Mouse (Mus musculus): ENCODE measurements around the gene Mbtd1. TPM values are rescaled to one million over a fixed set of nuclear protein-coding genes. Genes with fewer than 3 reads are reported as not detected.
A peak's percentile ranks its signal among the peaks of the same experiment; 100 is the strongest.

Mbtd1 gene
- total and polyA plus RNA-seq, 2 experiments: 3.0 to 14.1 TPM

DNA sequence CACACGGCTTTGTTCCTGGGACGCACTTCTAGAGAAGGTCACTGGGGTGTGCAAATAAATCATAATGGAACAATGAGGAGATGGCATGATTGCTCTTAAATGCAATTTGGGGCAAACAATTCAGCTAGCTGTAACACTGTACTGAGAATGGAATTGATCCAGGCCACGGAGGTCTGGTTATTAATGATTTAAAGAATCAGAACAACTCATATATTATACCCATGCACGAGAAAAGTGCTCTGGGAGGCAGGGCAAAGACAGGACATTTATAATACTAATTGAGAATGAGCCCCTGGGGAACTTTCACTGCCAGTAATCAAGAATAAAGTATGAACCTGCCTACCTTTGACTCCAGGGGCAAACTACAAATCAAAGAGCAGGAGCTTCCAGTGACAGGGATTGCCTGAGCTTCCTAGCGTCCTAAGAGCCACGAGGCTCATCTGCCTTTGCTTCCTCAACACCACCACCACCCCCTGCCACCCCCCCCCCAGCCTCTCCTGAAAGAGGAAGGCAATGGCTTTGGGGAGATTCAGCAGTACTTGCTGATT lies 93.9 kb downstream of the Mbtd1 start:
- no peak for DNase-seq (ENCODE audit: extremely low read depth, low read depth, low spot score)
- H3K4me1 ChIP-seq (ENCODE audit: control insufficient read depth, insufficient read depth, low read length): no peaks in the 10 kb centered on the region
- H3K27me3 ChIP-seq (ENCODE audit: control insufficient read depth, insufficient read depth, low read length): no peaks in the 10 kb centered on the region
- no peaks in the 10 kb centered on the region for H3K36me3 ChIP-seq (ENCODE audit: control insufficient read depth, insufficient read depth, low read length)
- H3K9ac ChIP-seq (ENCODE audit: low read depth, low read length): no peak overlapping the region
- no peaks in the 10 kb centered on the region for H3K79me2 ChIP-seq (ENCODE audit: control insufficient read depth, insufficient read depth, low read length)
- 31% methylated on average over 6 of the region's 6 CpGs for WGBS
- H3K27ac ChIP-seq (replicated peaks; ENCODE audit: insufficient read depth, low read depth, low read length): no peak overlapping the region
- TF ChIP-seq CTCF (IDR thresholded peaks at IDR 0.05; ENCODE audit: low read depth, low read length) (no peak), POLR2A (IDR thresholded peaks at IDR 0.05; ENCODE audit: extremely low read depth, insufficient read depth, low read length) (no peak)
- H3K4me3 ChIP-seq (ENCODE audit: insufficient read depth, low read depth, low read length): no peak overlapping the region

DNA sequence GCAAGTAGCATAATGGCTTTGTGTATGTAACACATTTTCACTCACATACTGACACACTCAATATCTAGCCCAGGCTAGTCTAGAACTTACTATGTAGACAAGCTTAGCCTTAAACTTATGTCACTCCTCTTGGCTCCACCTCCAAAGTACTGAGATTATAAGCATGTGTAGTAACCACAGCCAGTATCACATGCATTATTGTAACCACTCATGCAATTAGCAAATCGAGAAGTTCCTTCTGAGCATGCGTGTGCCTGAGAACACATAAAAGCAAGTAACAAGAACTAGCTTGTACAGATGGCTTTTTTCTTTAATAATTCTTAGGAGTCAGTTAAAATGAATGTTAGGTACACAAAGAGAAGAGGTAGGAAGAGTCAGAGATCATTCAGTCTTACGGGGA lies 99.0 kb downstream of the Mbtd1 start:
- no peak overlapping the region for H3K27ac ChIP-seq (replicated peaks; ENCODE audit: insufficient read depth, low read depth, low read length)
- H3K36me3 ChIP-seq (ENCODE audit: control insufficient read depth, insufficient read depth, low read length): no peaks in the 10 kb centered on the region
- DNase-seq (ENCODE audit: extremely low read depth, low read depth, low spot score): no peak
- TF ChIP-seq POLR2A (IDR thresholded peaks at IDR 0.05; ENCODE audit: extremely low read depth, insufficient read depth, low read length) (no peak), CTCF (IDR thresholded peaks at IDR 0.05; ENCODE audit: low read depth, low read length) (no peak)
- H3K9ac ChIP-seq (ENCODE audit: low read depth, low read length): no peak overlapping the region
- H3K79me2 ChIP-seq (ENCODE audit: control insufficient read depth, insufficient read depth, low read length): no peaks in the 10 kb centered on the region
- peaks cover 6% of the 10 kb centered on the region; the same call in 1 of the 2 replicates for H3K4me1 ChIP-seq (ENCODE audit: control insufficient read depth, insufficient read depth, low read length)
- H3K27me3 ChIP-seq (ENCODE audit: control insufficient read depth, insufficient read depth, low read length): no peaks in the 10 kb centered on the region
- no peak overlapping the region for H3K4me3 ChIP-seq (ENCODE audit: insufficient read depth, low read depth, low read length)
- 93% methylated on average over 3 of the region's 3 CpGs for WGBS

DNA sequence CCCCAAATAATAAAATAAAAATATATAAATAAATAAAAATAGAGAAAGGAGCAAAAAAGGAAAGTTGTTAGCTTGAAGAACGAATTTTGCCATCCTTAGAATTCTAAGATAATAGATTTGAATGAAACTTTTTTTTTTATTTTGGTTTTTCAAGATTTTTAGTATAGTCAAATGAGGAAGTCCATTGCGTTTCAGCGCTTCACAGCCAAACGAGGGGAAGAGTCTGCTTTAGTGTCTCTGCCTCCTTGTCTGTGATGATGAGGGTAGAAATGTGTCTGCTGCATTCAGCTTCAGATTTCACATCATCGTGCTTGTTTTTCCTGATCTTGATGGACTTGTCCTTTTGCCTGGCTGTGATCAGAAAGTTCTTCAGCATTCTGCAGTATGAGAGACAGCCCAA lies 99.6 kb downstream of the Mbtd1 start:
- TF ChIP-seq CTCF (IDR thresholded peaks at IDR 0.05; ENCODE audit: low read depth, low read length): no peak
- TF ChIP-seq POLR2A (IDR thresholded peaks at IDR 0.05; ENCODE audit: extremely low read depth, insufficient read depth, low read length): no peak
- Histone ChIP-seq H3K4me3 (ENCODE audit: insufficient read depth, low read depth, low read length) (no peak overlapping the region), H3K4me1 (ENCODE audit: control insufficient read depth, insufficient read depth, low read length) (peaks cover 6% of the 10 kb centered on the region; the same call in 1 of the 2 replicates), H3K27me3 (ENCODE audit: control insufficient read depth, insufficient read depth, low read length) (no peaks in the 10 kb centered on the region), H3K36me3 (ENCODE audit: control insufficient read depth, insufficient read depth, low read length) (no peaks in the 10 kb centered on the region), H3K79me2 (ENCODE audit: control insufficient read depth, insufficient read depth, low read length) (no peaks in the 10 kb centered on the region), H3K9ac (ENCODE audit: low read depth, low read length) (no peak overlapping the region), H3K27ac (replicated peaks; ENCODE audit: insufficient read depth, low read depth, low read length) (no peak overlapping the region)
- no peak for DNase-seq (ENCODE audit: extremely low read depth, low read depth, low spot score)
- 92% methylated on average over 5 of the region's 5 CpGs for WGBS

DNA sequence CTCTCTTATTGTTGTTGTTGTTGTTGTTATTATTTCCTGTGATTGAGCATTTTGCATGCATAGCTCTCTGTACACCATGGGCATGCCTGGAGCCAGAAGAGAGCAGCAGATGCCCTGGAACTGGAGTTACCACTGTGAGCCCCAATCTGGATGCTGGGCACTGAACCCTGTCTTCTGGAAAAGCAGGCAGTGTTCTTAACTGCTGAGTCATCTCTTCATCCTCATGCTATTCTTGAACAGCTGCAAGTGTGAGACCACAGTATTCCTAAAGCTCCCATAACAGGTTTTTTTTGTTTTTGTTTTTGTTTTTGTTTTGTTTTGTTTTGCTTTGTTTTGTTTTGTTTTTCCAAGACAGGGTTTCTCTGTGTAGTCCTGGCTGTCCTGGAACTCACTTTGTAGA lies 100.6 kb downstream of the Mbtd1 start:
- Histone ChIP-seq H3K4me3 (ENCODE audit: insufficient read depth, low read depth, low read length) (no peak overlapping the region), H3K79me2 (ENCODE audit: control insufficient read depth, insufficient read depth, low read length) (no peaks in the 10 kb centered on the region), H3K4me1 (ENCODE audit: control insufficient read depth, insufficient read depth, low read length) (peaks cover 6% of the 10 kb centered on the region; the same call in 1 of the 2 replicates), H3K36me3 (ENCODE audit: control insufficient read depth, insufficient read depth, low read length) (no peaks in the 10 kb centered on the region), H3K9ac (ENCODE audit: low read depth, low read length) (no peak overlapping the region), H3K27me3 (ENCODE audit: control insufficient read depth, insufficient read depth, low read length) (no peaks in the 10 kb centered on the region), H3K27ac (replicated peaks; ENCODE audit: insufficient read depth, low read depth, low read length) (no peak overlapping the region)
- DNase-seq (ENCODE audit: extremely low read depth, low read depth, low spot score): no peak
- no peak for TF ChIP-seq POLR2A (IDR thresholded peaks at IDR 0.05; ENCODE audit: extremely low read depth, insufficient read depth, low read length)
- no peak for TF ChIP-seq CTCF (IDR thresholded peaks at IDR 0.05; ENCODE audit: low read depth, low read length)

DNA sequence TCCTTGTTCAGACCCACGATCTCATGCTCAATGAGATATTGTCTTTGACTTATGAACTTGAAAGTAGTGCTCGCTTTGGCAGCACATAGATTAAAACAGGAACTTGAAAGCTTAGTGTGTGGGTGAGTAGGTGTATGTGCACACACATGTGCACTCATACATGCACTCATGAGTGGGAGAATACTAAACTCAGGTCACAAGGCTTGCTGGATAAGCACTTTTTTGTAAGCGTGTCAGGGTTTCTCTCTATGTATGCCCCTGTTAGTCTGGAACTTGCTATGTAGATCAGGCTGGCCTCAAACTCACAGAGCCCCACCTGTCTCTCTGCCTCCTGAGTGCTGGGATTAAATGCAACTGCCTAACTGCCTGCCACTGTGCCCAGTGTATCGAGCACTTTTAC lies 101.4 kb downstream of the Mbtd1 start:
- TF ChIP-seq POLR2A (IDR thresholded peaks at IDR 0.05; ENCODE audit: extremely low read depth, insufficient read depth, low read length) (no peak), CTCF (IDR thresholded peaks at IDR 0.05; ENCODE audit: low read depth, low read length) (no peak)
- 85% methylated on average over 4 of the region's 4 CpGs for WGBS

DNA sequence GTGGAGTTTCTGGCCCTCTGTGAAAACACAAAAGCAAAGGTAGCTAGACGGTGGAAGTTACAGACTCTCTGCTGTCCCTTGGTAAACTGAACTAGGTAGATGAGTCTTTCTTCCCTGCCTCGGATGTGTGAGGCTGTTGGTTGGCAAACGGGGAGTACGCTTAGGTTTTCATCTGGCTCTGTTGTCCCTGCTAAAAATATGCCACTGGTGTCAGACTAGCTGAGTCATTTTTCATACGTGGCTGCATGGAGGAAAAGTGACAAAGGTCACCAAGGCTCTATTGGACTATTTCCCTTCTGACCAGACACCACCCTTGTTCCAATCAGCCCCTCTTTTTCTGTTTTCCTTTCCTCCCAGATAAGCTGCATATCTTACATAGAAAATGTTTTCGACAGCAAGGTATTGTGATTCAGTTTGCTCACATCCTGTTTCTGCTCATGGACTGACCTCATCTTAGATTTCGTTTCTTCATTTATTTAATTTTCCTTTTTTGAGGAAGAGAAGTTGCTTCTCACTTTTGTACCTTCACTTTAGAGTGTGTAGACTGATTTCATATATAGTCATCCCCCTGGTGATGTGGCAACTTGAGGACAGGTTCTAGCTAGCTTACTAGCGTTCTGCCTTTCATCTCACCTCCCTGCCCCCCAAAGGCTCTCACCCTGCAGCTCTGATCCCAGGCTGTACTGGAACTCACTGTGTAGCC lies 102.1 kb downstream of the Mbtd1 start:
- peak; percentile 59 for DNase-seq (ENCODE audit: extremely low read depth, low read depth, low spot score)
- Histone ChIP-seq H3K4me3 (ENCODE audit: insufficient read depth, low read depth, low read length) (no peak overlapping the region), H3K4me1 (ENCODE audit: control insufficient read depth, insufficient read depth, low read length) (peaks cover 6% of the 10 kb centered on the region; the same call in 1 of the 2 replicates), H3K79me2 (ENCODE audit: control insufficient read depth, insufficient read depth, low read length) (no peaks in the 10 kb centered on the region), H3K36me3 (ENCODE audit: control insufficient read depth, insufficient read depth, low read length) (no peaks in the 10 kb centered on the region), H3K27me3 (ENCODE audit: control insufficient read depth, insufficient read depth, low read length) (no peaks in the 10 kb centered on the region), H3K27ac (replicated peaks; ENCODE audit: insufficient read depth, low read depth, low read length) (peak overlapping the region; percentile 73), H3K9ac (ENCODE audit: low read depth, low read length) (no peak overlapping the region)
- 44% methylated on average over 8 of the region's 8 CpGs for WGBS
- TF ChIP-seq POLR2A (IDR thresholded peaks at IDR 0.05; ENCODE audit: extremely low read depth, insufficient read depth, low read length): no peak
- TF ChIP-seq CTCF (IDR thresholded peaks at IDR 0.05; ENCODE audit: low read depth, low read length): no peak

More for the DNA sequence above, 101.4 kb downstream of the Mbtd1 start:
- no peaks in the 10 kb centered on the region for H3K27me3 ChIP-seq (ENCODE audit: control insufficient read depth, insufficient read depth, low read length)
- peak overlapping the region; percentile 73 for H3K27ac ChIP-seq (replicated peaks; ENCODE audit: insufficient read depth, low read depth, low read length)
- no peak for DNase-seq (ENCODE audit: extremely low read depth, low read depth, low spot score)
- H3K4me1 ChIP-seq (ENCODE audit: control insufficient read depth, insufficient read depth, low read length): peaks cover 6% of the 10 kb centered on the region; the same call in 1 of the 2 replicates
- H3K4me3 ChIP-seq (ENCODE audit: insufficient read depth, low read depth, low read length): no peak overlapping the region
- no peaks in the 10 kb centered on the region for H3K36me3 ChIP-seq (ENCODE audit: control insufficient read depth, insufficient read depth, low read length)
- H3K79me2 ChIP-seq (ENCODE audit: control insufficient read depth, insufficient read depth, low read length): no peaks in the 10 kb centered on the region
- no peak overlapping the region for H3K9ac ChIP-seq (ENCODE audit: low read depth, low read length)

Measured in liver, adult 2 months (tissue).